Mouse (Mus musculus): Measurements from ENCODE around the gene Exoc2. TPM values are rescaled to one million over a fixed set of nuclear protein-coding genes. Genes with fewer than 3 reads are reported as not detected.

Gene Exoc2
- total and polyA plus RNA-seq, 2 experiments, result 3.3 to 10.9 TPM

- 71% methylated on average over 6 of the region's 6 CpGs for WGBS
- no peaks in the 10 kb centered on the region for H3K79me2 ChIP-seq (ENCODE audit: control insufficient read depth, insufficient read depth, low read length)
- peaks cover 17% of the 10 kb centered on the region for H3K36me3 ChIP-seq (ENCODE audit: control insufficient read depth, insufficient read depth, low read length)
- no peak overlapping the region for H3K9ac ChIP-seq (ENCODE audit: low read depth, low read length)
- no peaks in the 10 kb centered on the region for H3K4me1 ChIP-seq (ENCODE audit: control insufficient read depth, insufficient read depth, low read length)
- H3K4me3 ChIP-seq (ENCODE audit: insufficient read depth, low read depth, low read length), result no peak overlapping the region
- TF ChIP-seq CTCF (IDR thresholded peaks at IDR 0.05; ENCODE audit: low read depth, low read length) (no peak), POLR2A (IDR thresholded peaks at IDR 0.05; ENCODE audit: extremely low read depth, insufficient read depth, low read length) (no peak)
- H3K27ac ChIP-seq (replicated peaks; ENCODE audit: insufficient read depth, low read depth, low read length), result no peak overlapping the region
- no peak for DNase-seq (ENCODE audit: extremely low read depth, low read depth, low spot score)
- no peaks in the 10 kb centered on the region for H3K27me3 ChIP-seq (ENCODE audit: control insufficient read depth, insufficient read depth, low read length)
Observed at GRCm38 (mm10) chr13:30924269-30924668, 49.6 kb downstream of the Exoc2 start.

- Histone ChIP-seq H3K9ac (ENCODE audit: low read depth, low read length) (no peak overlapping the region), H3K4me3 (ENCODE audit: insufficient read depth, low read depth, low read length) (no peak overlapping the region), H3K79me2 (ENCODE audit: control insufficient read depth, insufficient read depth, low read length) (no peaks in the 10 kb centered on the region), H3K4me1 (ENCODE audit: control insufficient read depth, insufficient read depth, low read length) (no peaks in the 10 kb centered on the region), H3K27ac (replicated peaks; ENCODE audit: insufficient read depth, low read depth, low read length) (no peak overlapping the region), H3K36me3 (ENCODE audit: control insufficient read depth, insufficient read depth, low read length) (peaks cover 17% of the 10 kb centered on the region), H3K27me3 (ENCODE audit: control insufficient read depth, insufficient read depth, low read length) (no peaks in the 10 kb centered on the region)
- 91% methylated on average over 4 of the region's 4 CpGs for WGBS
- no peak for DNase-seq (ENCODE audit: extremely low read depth, low read depth, low spot score)
- TF ChIP-seq POLR2A (IDR thresholded peaks at IDR 0.05; ENCODE audit: extremely low read depth, insufficient read depth, low read length), result no peak
- no peak for TF ChIP-seq CTCF (IDR thresholded peaks at IDR 0.05; ENCODE audit: low read depth, low read length)
Observed at GRCm38 (mm10) chr13:30921914-30922313, 52.0 kb downstream of the Exoc2 start.

GRCm38 (mm10) chr13:30913757-30914156, 60.1 kb downstream of the Exoc2 start:
- Histone ChIP-seq H3K27ac (replicated peaks; ENCODE audit: insufficient read depth, low read depth, low read length) (no peak overlapping the region), H3K4me1 (ENCODE audit: control insufficient read depth, insufficient read depth, low read length) (no peaks in the 10 kb centered on the region), H3K27me3 (ENCODE audit: control insufficient read depth, insufficient read depth, low read length) (no peaks in the 10 kb centered on the region), H3K79me2 (ENCODE audit: control insufficient read depth, insufficient read depth, low read length) (no peaks in the 10 kb centered on the region), H3K4me3 (ENCODE audit: insufficient read depth, low read depth, low read length) (no peak overlapping the region), H3K9ac (ENCODE audit: low read depth, low read length) (no peak overlapping the region), H3K36me3 (ENCODE audit: control insufficient read depth, insufficient read depth, low read length) (peaks cover 7% of the 10 kb centered on the region)
- no peak for TF ChIP-seq CTCF (IDR thresholded peaks at IDR 0.05; ENCODE audit: low read depth, low read length)
- TF ChIP-seq POLR2A (IDR thresholded peaks at IDR 0.05; ENCODE audit: extremely low read depth, insufficient read depth, low read length), result no peak
- DNase-seq (ENCODE audit: extremely low read depth, low read depth, low spot score), result no peak

GRCm38 (mm10) chr13:30913028-30913427, 60.9 kb downstream of the Exoc2 start:
- Histone ChIP-seq H3K36me3 (ENCODE audit: control insufficient read depth, insufficient read depth, low read length) (peaks cover 7% of the 10 kb centered on the region), H3K9ac (ENCODE audit: low read depth, low read length) (no peak overlapping the region), H3K79me2 (ENCODE audit: control insufficient read depth, insufficient read depth, low read length) (no peaks in the 10 kb centered on the region), H3K4me1 (ENCODE audit: control insufficient read depth, insufficient read depth, low read length) (no peaks in the 10 kb centered on the region), H3K4me3 (ENCODE audit: insufficient read depth, low read depth, low read length) (no peak overlapping the region), H3K27me3 (ENCODE audit: control insufficient read depth, insufficient read depth, low read length) (no peaks in the 10 kb centered on the region), H3K27ac (replicated peaks; ENCODE audit: insufficient read depth, low read depth, low read length) (no peak overlapping the region)
- DNase-seq (ENCODE audit: extremely low read depth, low read depth, low spot score), result no peak
- no peak for TF ChIP-seq CTCF (IDR thresholded peaks at IDR 0.05; ENCODE audit: low read depth, low read length)
- no peak for TF ChIP-seq POLR2A (IDR thresholded peaks at IDR 0.05; ENCODE audit: extremely low read depth, insufficient read depth, low read length)
- 54% methylated on average over 4 of the region's 4 CpGs for WGBS

GRCm38 (mm10) chr13:30911931-30912625, 61.8 kb downstream of the Exoc2 start:
- no peak overlapping the region for H3K27ac ChIP-seq (replicated peaks; ENCODE audit: insufficient read depth, low read depth, low read length)
- H3K27me3 ChIP-seq (ENCODE audit: control insufficient read depth, insufficient read depth, low read length), result no peaks in the 10 kb centered on the region
- H3K4me3 ChIP-seq (ENCODE audit: insufficient read depth, low read depth, low read length), result no peak overlapping the region
- no peak overlapping the region for H3K9ac ChIP-seq (ENCODE audit: low read depth, low read length)
- peaks cover 7% of the 10 kb centered on the region for H3K36me3 ChIP-seq (ENCODE audit: control insufficient read depth, insufficient read depth, low read length)
- no peak for DNase-seq (ENCODE audit: extremely low read depth, low read depth, low spot score)
- no peaks in the 10 kb centered on the region for H3K79me2 ChIP-seq (ENCODE audit: control insufficient read depth, insufficient read depth, low read length)
- 62% methylated on average over 5 of the region's 5 CpGs for WGBS
- no peaks in the 10 kb centered on the region for H3K4me1 ChIP-seq (ENCODE audit: control insufficient read depth, insufficient read depth, low read length)
- TF ChIP-seq POLR2A (IDR thresholded peaks at IDR 0.05; ENCODE audit: extremely low read depth, insufficient read depth, low read length) (no peak), CTCF (IDR thresholded peaks at IDR 0.05; ENCODE audit: low read depth, low read length) (no peak)

- H3K9ac ChIP-seq (ENCODE audit: low read depth, low read length), result no peak overlapping the region
- TF ChIP-seq POLR2A (IDR thresholded peaks at IDR 0.05; ENCODE audit: extremely low read depth, insufficient read depth, low read length), result no peak
- no peak for TF ChIP-seq CTCF (IDR thresholded peaks at IDR 0.05; ENCODE audit: low read depth, low read length)
- no peak overlapping the region for H3K27ac ChIP-seq (replicated peaks; ENCODE audit: insufficient read depth, low read depth, low read length)
- WGBS, result 82% methylated on average over 5 of the region's 5 CpGs
- H3K4me3 ChIP-seq (ENCODE audit: insufficient read depth, low read depth, low read length), result no peak overlapping the region
- H3K79me2 ChIP-seq (ENCODE audit: control insufficient read depth, insufficient read depth, low read length), result no peaks in the 10 kb centered on the region
- no peaks in the 10 kb centered on the region for H3K27me3 ChIP-seq (ENCODE audit: control insufficient read depth, insufficient read depth, low read length)
- H3K4me1 ChIP-seq (ENCODE audit: control insufficient read depth, insufficient read depth, low read length), result no peaks in the 10 kb centered on the region
- peaks cover 7% of the 10 kb centered on the region for H3K36me3 ChIP-seq (ENCODE audit: control insufficient read depth, insufficient read depth, low read length)
- no peak for DNase-seq (ENCODE audit: extremely low read depth, low read depth, low spot score)
Observed at GRCm38 (mm10) chr13:30910889-30911288, 63.0 kb downstream of the Exoc2 start.
